Mouse (Mus musculus) ES-E14 (cell line): Measurements from ENCODE around the gene Rxrb. TPM values are rescaled to one million over a fixed set of nuclear protein-coding genes. Genes with fewer than 3 reads are reported as not detected.
"Not testable (repeated sequence)": the region's sequence is repeated elsewhere in the genome, so short reads cannot be mapped to it uniquely, and the experiment has no call there.

Experiments used
- DNase-seq: peaks from one replicate; pipeline ENCODE4 v3.0.0-alpha.2; 2013; ENCODE audit warnings: low read depth, low spot score
- H3K27ac ChIP-seq: 2 replicates; pipeline ENCODE4 v1.5.1; 2012; ENCODE audit warnings: low read depth, mild to moderate bottlenecking, low read length, moderate library complexity, mixed read lengths; ENCODE audit not compliant: poor library complexity, insufficient read depth, severe bottlenecking
- H3K36me3 ChIP-seq: 2 replicates; pipeline ENCODE4 v1.6.1; 2012; ENCODE audit warnings: mild to moderate bottlenecking, low read length, moderate library complexity, mixed read lengths; ENCODE audit not compliant: control insufficient read depth, poor library complexity, insufficient read depth, severe bottlenecking
- H3K4me1 ChIP-seq, 2 experiments: fragments of 150-350 bp in 1 of 2; sonication (generic) in 1 of 2; 2 replicates each; pipeline ENCODE4 v1.6.1; 2012; ENCODE audit warnings: low read length in 2 of 2, mild to moderate bottlenecking in 1 of 2, mixed read lengths in 1 of 2; ENCODE audit not compliant: control insufficient read depth in 2 of 2, insufficient read depth in 2 of 2, poor library complexity in 1 of 2
- H3K4me3 ChIP-seq, 2 experiments: fragments of 150-350 bp in 1 of 2; sonication (generic) in 1 of 2; 2 replicates each; pipeline ENCODE4 v1.5.1; 2012; ENCODE audit warnings: low read length in 2 of 2, low read depth in 1 of 2, mild to moderate bottlenecking in 1 of 2, mixed read lengths in 1 of 2; ENCODE audit not compliant: insufficient read depth in 1 of 2, poor library complexity in 1 of 2, severe bottlenecking in 1 of 2
- H3K9ac ChIP-seq: 2 replicates; pipeline ENCODE4 v1.6.1; 2012; ENCODE audit warnings: low read depth, mild to moderate bottlenecking, low read length, mixed read lengths; ENCODE audit not compliant: poor library complexity, insufficient read depth, severe bottlenecking
- H3K9me3 ChIP-seq: fragments of 150-350 bp; sonication (generic); 2 replicates; pipeline ENCODE4 v1.6.1; 2012; ENCODE audit warnings: low read depth, mild to moderate bottlenecking, low read length; ENCODE audit not compliant: control insufficient read depth, insufficient read depth
- CHD2 ChIP-seq: IDR thresholded peaks from 2 replicates; pipeline ENCODE4 v1.6.1; 2014; ENCODE audit warnings: mild to moderate bottlenecking, low read depth, low read length, inconsistent platforms
- HCFC1 ChIP-seq: IDR thresholded peaks from 2 replicates; pipeline ENCODE4 v1.6.1; 2012; ENCODE audit warnings: low read length, inconsistent platforms, borderline replicate concordance; ENCODE audit not compliant: insufficient read depth
- MAFK ChIP-seq: IDR thresholded peaks from 2 replicates; pipeline ENCODE4 v1.6.1; 2014; ENCODE audit warnings: mild to moderate bottlenecking, low read depth, low read length, inconsistent platforms; ENCODE audit not compliant: insufficient read depth
- ZC3H11A ChIP-seq: IDR thresholded peaks from 2 replicates; pipeline ENCODE4 v1.6.1; 2012; ENCODE audit warnings: low read depth, mild to moderate bottlenecking, inconsistent platforms, low read length, borderline replicate concordance
- ZNF384 ChIP-seq: IDR thresholded peaks from 2 replicates; pipeline ENCODE4 v1.6.1; 2012; ENCODE audit warnings: low read depth, low read length, inconsistent platforms
- in situ Hi-C, 2 experiments: fragments of 600-800 bp; cut with MboI; formaldehyde crosslinking; loops; one replicate each; pipeline ENCODE4 v1.15.1; 2025; ENCODE audit warnings: low sequenced_read_pairs in 2 of 2, inconsistent platforms in 1 of 2; ENCODE audit not compliant: unreplicated experiment in 2 of 2
- total RNA-seq: library from RNA; depleted of rRNA; stranded (reverse); fragments of 300-350 nt; gene quantifications from 2 replicates; pipeline ENCODE4 v1.2.3, GENCODE M21; 2012; rRNA removed

The Rxrb gene
- total RNA-seq = 52.4 and 79.2 TPM in 2 replicates

DNA sequence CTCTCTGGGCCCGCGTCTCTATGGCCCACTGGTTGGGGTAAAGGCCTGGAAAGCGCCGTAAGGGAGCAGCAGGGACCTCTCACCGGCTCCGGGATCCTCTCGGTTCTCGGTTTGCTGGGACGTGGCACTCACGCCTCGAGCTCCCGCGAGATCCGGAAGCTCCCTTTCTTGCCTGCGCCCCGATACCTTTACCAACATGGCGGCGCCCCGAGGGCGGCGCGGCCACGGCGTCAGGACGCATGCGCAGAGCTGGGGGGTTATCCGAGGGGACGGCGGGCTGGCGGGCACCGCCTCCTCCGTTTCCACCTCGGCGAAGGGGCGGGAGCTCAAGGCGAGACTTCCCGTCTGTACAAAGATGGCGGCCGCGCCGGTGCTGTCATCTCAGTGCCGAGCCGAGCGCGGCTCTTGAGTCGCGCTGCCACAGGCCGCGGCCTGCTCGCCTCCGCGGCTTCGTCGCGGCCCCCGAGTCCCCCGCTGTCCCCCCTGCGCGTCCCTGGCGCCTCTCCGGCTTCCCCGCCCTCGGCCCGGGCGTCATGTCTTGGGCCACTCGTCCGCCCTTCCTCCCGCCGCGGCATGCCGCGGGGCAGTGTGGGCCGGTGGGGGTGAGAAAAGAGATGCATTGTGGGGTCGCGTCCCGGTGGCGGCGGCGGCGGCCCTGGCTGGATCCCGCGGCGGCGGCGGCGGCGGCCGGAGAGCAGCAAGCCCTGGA lies at the start of gene Rxrb, which contains the start of gene Slc39a7:
TSS of gene Rxrb (plus strand) at position 348 of the 709 bp plus-strand sequence.
TSS of gene Slc39a7 (minus strand) at position 218 of the 709 bp plus-strand sequence.
- peaks cover 7 to 19% of the 10 kb centered on the region in 2 experiments for H3K4me1 ChIP-seq
- peaks cover 44% of the 10 kb centered on the region for H3K36me3 ChIP-seq
- peak within 1 kb of the TSS; percentile 72 to 97 for H3K4me3 ChIP-seq
- no peak for TF ChIP-seq ZC3H11A
- TF ChIP-seq MAFK = no peak
- no peak for TF ChIP-seq ZNF384
- TF ChIP-seq HCFC1 = peak; percentile 88
- TF ChIP-seq CHD2 = peak; percentile 97
- peak within 1 kb of the TSS; percentile 84 for H3K9ac ChIP-seq
- H3K27ac ChIP-seq = peak within 1 kb of the TSS; percentile 74
- peak; percentile 93 for DNase-seq
- no peaks in the 10 kb centered on the region for H3K9me3 ChIP-seq
- in situ Hi-C loops = no loop called here

DNA sequence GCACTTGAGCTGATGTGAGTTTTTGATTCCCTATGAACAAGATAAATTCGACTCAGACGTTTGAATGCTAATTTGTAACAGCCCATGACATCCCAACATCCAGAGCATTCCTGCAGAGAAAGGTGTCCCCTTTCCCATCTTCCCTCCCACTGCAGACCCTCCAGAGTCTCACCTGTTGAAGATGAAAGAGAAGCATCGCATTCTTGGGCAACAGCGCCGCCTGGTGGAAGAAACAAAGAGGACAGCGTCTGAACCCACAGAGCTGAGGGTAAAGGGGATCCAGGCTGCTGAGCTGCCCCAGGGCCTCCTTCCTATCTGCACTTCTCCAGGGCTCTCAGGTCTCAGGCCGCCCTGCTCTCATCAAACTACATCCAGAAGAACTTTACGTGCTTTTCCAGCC lies 49.5 kb upstream of the Rxrb start:
- peak; percentile 68 for DNase-seq
- in situ Hi-C loops, H3K9me3 ChIP-seq, H3K36me3 ChIP-seq, H3K9ac ChIP-seq, H3K27ac ChIP-seq: not testable (repeated sequence)
- Histone ChIP-seq H3K4me3 (peak overlapping the region in 1 of 2 experiments; percentile 83; a peak in 3 of 4 replicates), H3K4me1 (peaks cover 5 to 13% of the 10 kb centered on the region in 2 experiments; a peak in 3 of 4 replicates)

DNA sequence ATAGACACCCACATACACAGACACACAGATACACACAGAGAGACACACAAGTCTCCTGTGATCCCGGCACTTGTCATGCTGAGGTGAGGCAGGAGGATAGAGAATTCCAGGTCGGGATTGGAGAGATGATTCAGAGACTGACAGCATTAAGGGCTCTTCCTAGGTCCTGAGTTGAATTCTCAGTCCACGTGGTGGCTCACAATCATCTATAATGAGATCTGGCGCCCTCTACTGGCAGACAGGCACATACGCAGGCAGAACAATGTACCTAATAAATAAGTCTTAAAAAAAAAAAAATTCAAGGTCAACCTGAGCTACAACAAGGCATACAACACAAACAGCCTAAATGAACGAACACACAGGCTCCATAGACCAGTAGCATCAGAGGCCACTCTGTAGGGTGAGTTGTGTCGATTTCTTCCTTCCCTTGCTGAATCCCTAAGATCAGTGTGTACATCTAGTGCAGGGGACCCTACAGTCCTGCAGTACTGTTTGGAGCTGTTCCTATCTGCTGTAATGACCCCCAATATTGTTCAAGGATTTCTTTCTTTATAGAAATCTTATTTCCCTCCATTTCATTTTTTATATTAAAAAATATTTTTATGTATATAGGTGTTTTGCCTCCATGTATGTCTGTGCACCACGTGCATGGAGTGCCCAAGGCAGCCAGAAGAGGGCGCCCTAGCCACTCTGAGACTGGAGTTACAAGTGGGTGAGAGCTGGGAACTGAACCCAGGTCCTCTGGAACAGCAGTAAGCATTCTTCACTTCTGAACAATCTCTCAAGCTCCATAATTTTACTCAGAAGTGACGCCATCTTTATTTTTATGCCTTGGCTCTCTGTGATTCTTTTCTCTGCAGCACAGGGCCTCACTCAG lies 39.6 kb upstream of the Rxrb start:
- Histone ChIP-seq H3K4me1 (peaks cover 0 to 2% of the 10 kb centered on the region in 2 experiments; a peak in 1 of 4 replicates), H3K4me3 (peak overlapping the region in 1 of 2 experiments; percentile 25; a peak in 1 of 4 replicates), H3K36me3 (peaks cover 2% of the 10 kb centered on the region; the same call in 1 of the 2 replicates), H3K27ac (no peak overlapping the region), H3K9ac (peak overlapping the region; percentile 57; the same call in 1 of the 2 replicates), H3K9me3 (no peaks in the 10 kb centered on the region)
- in situ Hi-C loops = no loop called here
- peak; percentile 97 for TF ChIP-seq ZNF384
- no peak for TF ChIP-seq CHD2
- peak; percentile 91 for DNase-seq

DNA sequence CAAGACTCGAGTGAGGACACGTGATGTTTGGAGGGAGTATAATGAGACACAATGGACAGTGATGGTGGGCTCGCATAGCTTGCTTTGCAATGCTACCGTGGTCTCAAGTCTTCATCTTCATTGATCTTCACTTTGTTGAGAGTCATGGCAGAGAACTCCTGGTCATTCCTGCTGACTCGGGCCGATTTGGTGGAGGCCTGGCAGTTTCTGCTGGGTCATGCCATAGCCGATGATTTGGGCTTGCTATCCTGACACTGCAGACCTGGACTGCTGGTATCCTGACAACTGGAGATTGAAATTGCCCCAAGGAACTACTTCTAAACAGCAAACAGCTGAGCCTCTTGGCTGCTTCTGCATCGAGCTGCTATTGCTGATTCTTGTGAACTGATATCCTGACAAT lies 36.7 kb upstream of the Rxrb start:
- Histone ChIP-seq H3K9me3 (no peaks in the 10 kb centered on the region), H3K4me3 (no peak overlapping the region), H3K9ac (no peak overlapping the region), H3K4me1 (peaks cover 0 to 2% of the 10 kb centered on the region in 2 experiments; a peak in 1 of 4 replicates), H3K36me3 (peaks cover 3% of the 10 kb centered on the region; the same call in 1 of the 2 replicates), H3K27ac (no peak overlapping the region)
- DNase-seq = no peak
- TF ChIP-seq ZNF384 (no peak), MAFK (peak; percentile 52; the same call in 1 of the 2 replicates)
- in situ Hi-C loops = no loop called here
